Comparison of ENCODE assay signal across 8 mouse cellular contexts in the genomic region with DNA sequence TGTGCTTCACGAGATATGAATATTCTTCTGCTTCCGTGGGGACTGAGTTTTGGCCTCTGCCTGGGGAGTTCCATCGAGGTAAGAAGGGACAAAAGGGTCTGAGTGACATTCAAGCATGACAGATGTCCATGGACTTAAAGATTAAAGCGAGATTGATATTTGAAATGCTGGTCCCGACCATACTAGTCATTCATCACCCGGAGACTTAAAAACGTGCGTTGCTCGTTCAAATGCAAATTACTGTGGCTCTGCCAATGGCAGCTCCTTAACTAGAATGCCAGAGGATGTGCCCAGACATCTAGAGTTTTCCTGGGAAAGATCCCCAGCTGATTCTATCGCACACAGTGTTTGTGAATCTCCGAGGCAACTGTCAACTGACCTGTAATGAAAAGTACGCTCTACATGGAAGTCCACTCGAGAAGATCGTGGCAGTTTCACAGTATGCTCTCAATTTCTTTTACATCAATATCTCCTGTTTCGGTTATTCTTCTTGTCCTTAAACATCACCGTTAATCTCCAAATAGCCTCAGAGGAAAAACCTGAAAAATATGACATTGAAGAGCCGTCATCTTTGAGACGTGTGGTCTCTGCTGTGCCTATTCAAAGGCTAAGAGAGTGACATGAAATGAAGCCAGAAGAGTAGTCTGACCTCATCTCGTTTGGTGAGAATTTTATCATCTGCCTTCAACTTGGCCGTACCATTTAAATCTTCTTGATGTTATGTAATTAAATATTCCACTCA. TPM values are rescaled to one million over a fixed set of nuclear protein-coding genes. Genes with fewer than 3 reads are reported as not detected.
DNase-seq lines count a peak whose midpoint lies in the region; ATAC-seq and TF ChIP-seq lines count a peak whose summit lies in the region.
"Not testable (repeated sequence)": the region's sequence is repeated elsewhere in the genome, so short reads cannot be mapped to it uniquely, and the experiment has no call there.

No protein-coding gene starts in this region.

- H3K4me2 ChIP-seq in embryonic facial prominence, embryonic 11.5 days (ENCODE audit: low read depth, low read length) = not testable (repeated sequence)
- peak overlapping the region; percentile 44 for H3K4me2 ChIP-seq in hindbrain, embryonic 14.5 days (replicated peaks)
- peak overlapping the region; percentile 28 for H3K4me2 ChIP-seq in midbrain, embryonic 15.5 days

- TF ChIP-seq CTCF in bone marrow macrophage, adult 2 months (IDR thresholded peaks at IDR 0.05; ENCODE audit: low read depth, low read length); gastrocnemius, adult 2 months (IDR thresholded peaks at IDR 0.05): not testable (repeated sequence)

- DNase-seq in 416B (ENCODE audit: low read depth) = peak; percentile 42
- peak; percentile 7 for DNase-seq in embryonic facial prominence, embryonic 11.5 days (ENCODE audit: low spot score)
- DNase-seq in gastrocnemius, adult 2 months = not testable (repeated sequence)
- peak; percentile 58 for DNase-seq in hindbrain, embryonic 14.5 days (ENCODE audit: low spot score)
- DNase-seq in left cerebral cortex, adult 11 months (ENCODE audit: low spot score) = peak; percentile 65
- peak; percentile 67 for DNase-seq in right cerebral cortex, postnatal 25 days

- peaks cover 43% of the 10 kb centered on the region for H3K4me1 ChIP-seq in bone marrow macrophage, adult 2 months (ENCODE audit: control insufficient read depth, insufficient read depth, low read length)
- H3K4me1 ChIP-seq in embryonic facial prominence, embryonic 11.5 days (ENCODE audit: control insufficient read depth, insufficient read depth, low read length); hindbrain, embryonic 14.5 days (replicated peaks; ENCODE audit: control insufficient read depth, insufficient read depth, low read length); midbrain, embryonic 15.5 days: not testable (repeated sequence)

- not testable (repeated sequence) for H3K27me3 ChIP-seq in embryonic facial prominence, embryonic 11.5 days (ENCODE audit: control insufficient read depth, insufficient read depth, low read length); hindbrain, embryonic 14.5 days (ENCODE audit: control insufficient read depth, insufficient read depth, low read length); midbrain, embryonic 15.5 days (replicated peaks)

- peak overlapping the region; percentile 89 for H3K27ac ChIP-seq in bone marrow macrophage, adult 2 months (ENCODE audit: insufficient read depth, low read depth, low read length)
- not testable (repeated sequence) for H3K27ac ChIP-seq in embryonic facial prominence, embryonic 11.5 days (replicated peaks; ENCODE audit: low read depth, low read length); hindbrain, embryonic 14.5 days
- peak overlapping the region; percentile 17 for H3K27ac ChIP-seq in gastrocnemius, adult 2 months
- peak overlapping the region; percentile 1; the same call in 1 of the 2 replicates for H3K27ac ChIP-seq in midbrain, embryonic 15.5 days

- H3K9me3 ChIP-seq in embryonic facial prominence, embryonic 11.5 days (replicated peaks; ENCODE audit: control insufficient read depth, low read length) = not testable (repeated sequence)
- peaks cover 41% of the 10 kb centered on the region for H3K9me3 ChIP-seq in hindbrain, embryonic 14.5 days (ENCODE audit: control insufficient read depth, low read length)
- H3K9me3 ChIP-seq in midbrain, embryonic 15.5 days = peaks cover 29% of the 10 kb centered on the region

- ATAC-seq in embryonic facial prominence, embryonic 11.5 days (replicated peaks; ENCODE audit: insufficient number of reproducible peaks, low FRiP score, low TSS enrichment, low read depth) = not testable (repeated sequence)
- peak; percentile 29 for ATAC-seq in hindbrain, embryonic 14.5 days (ENCODE audit: low FRiP score)
- peak; percentile 32 for ATAC-seq in midbrain, embryonic 15.5 days (replicated peaks)

- H3K9ac ChIP-seq in embryonic facial prominence, embryonic 11.5 days (replicated peaks; ENCODE audit: low read length); midbrain, embryonic 15.5 days: not testable (repeated sequence)
- H3K9ac ChIP-seq in hindbrain, embryonic 14.5 days = peak overlapping the region; percentile 17

- intact Hi-C loops in gastrocnemius, adult 2 months (cut with DNase I) = loop anchor here (5.0 kb wide), 3 partner anchors 97 to 182 kb away; no protein-coding TSS in a partner anchor

- 83% methylated on average over 20 of the region's 20 CpGs for WGBS in embryonic facial prominence, embryonic 11.5 days
- WGBS in hindbrain, embryonic 14.5 days = 70% methylated on average over 20 of the region's 20 CpGs
- 69% methylated on average over 20 of the region's 20 CpGs for WGBS in midbrain, embryonic 15.5 days

- TF ChIP-seq POLR2A in bone marrow macrophage, adult 2 months (IDR thresholded peaks at IDR 0.05; ENCODE audit: borderline replicate concordance, low read depth, low read length) = not testable (repeated sequence)

- peak overlapping the region; percentile 51 for H3K4me3 ChIP-seq in bone marrow macrophage, adult 2 months (ENCODE audit: insufficient read depth, low read length)
- H3K4me3 ChIP-seq in embryonic facial prominence, embryonic 11.5 days (ENCODE audit: low read depth, low read length) = not testable (repeated sequence)
- peak overlapping the region; percentile 59 for H3K4me3 ChIP-seq in gastrocnemius, adult 2 months
- peak overlapping the region; percentile 11 for H3K4me3 ChIP-seq in hindbrain, embryonic 14.5 days (replicated peaks; ENCODE audit: low read length)
- H3K4me3 ChIP-seq in midbrain, embryonic 15.5 days = peak overlapping the region; percentile 12

- H3K36me3 ChIP-seq in embryonic facial prominence, embryonic 11.5 days (replicated peaks; ENCODE audit: control insufficient read depth, insufficient read depth, low read depth, low read length) = peaks cover 12% of the 10 kb centered on the region
- H3K36me3 ChIP-seq in hindbrain, embryonic 14.5 days (replicated peaks; ENCODE audit: control insufficient read depth, insufficient read depth) = peaks cover 47% of the 10 kb centered on the region
- H3K36me3 ChIP-seq in midbrain, embryonic 15.5 days (replicated peaks) = peaks cover 19% of the 10 kb centered on the region

RNA-seq across cellular contexts. Expression of gene Gm21887, which starts 29.8 kb away (rescaled TPM):
- polyA plus RNA-seq in bone marrow macrophage, adult 2 months (2012; ENCODE audit: insufficient read depth, insufficient read length, missing spikeins) = 94.6 and 113 TPM in 2 replicates
- 154 and 162 TPM in 2 replicates for polyA plus RNA-seq in embryonic facial prominence, embryonic 11.5 days (2014; fragmentation: Nextera tagmentation; extraction: Ambion mirVana)
- total RNA-seq in gastrocnemius, adult 2 months (2021) = 10 to 100 TPM; 25.3 to 29.1 TPM
- 109 and 130 TPM in 2 replicates for polyA plus RNA-seq in hindbrain, embryonic 14.5 days (2014; fragmentation: Nextera tagmentation; extraction: Ambion mirVana)
- polyA plus RNA-seq in midbrain, embryonic 15.5 days (2015; fragmentation: Nextera tagmentation; extraction: Ambion mirVana) = 187 and 227 TPM in 2 replicates
